Mouse (Mus musculus) cerebellum, adult 9-10 months (tissue): Measurements from ENCODE around the gene Abca8a.
"Not testable (repeated sequence)": the region's sequence is repeated elsewhere in the genome, so short reads cannot be mapped to it uniquely, and the experiment has no call there.

ENCODE experiments used
- DNase-seq: peaks from one replicate; pipeline ENCODE4 v3.0.0; 2022

The Abca8a gene

GRCm38 (mm10) chr11:109987460-109988072, 108.2 kb downstream of the Abca8a start:
- not testable (repeated sequence) for DNase-seq

GRCm38 (mm10) chr11:109981872-109982271, 113.9 kb downstream of the Abca8a start:
- DNase-seq, result peak; percentile 65
